Mouse (Mus musculus) limb, embryonic 15.5 days (tissue): ENCODE measurements at regions not wholly inside any gene's neighbourhood (a gene's known extent, or its start where the extent isn't known, plus 50 kb on each side); places are given as distances from the start of the nearest gene placed in this dataset. TPM values are rescaled to one million over a fixed set of nuclear protein-coding genes. Genes with fewer than 3 reads are reported as not detected.

ENCODE experiments used
- microRNA-seq: library from miRNA; unstranded; fragments of <30 nt; microRNA quantifications from one replicate; pipeline ENCODE4, GENCODE M21; 2016

Small RNA genes lying in the stretch of these regions (microRNA-seq; reads per million reads assigned to microRNA genes)
- not detected for gene Gm22132
